Mouse (Mus musculus) Patski (cell line): ENCODE data around the gene Afg1l. TPM values are rescaled to one million over a fixed set of nuclear protein-coding genes. Genes with fewer than 3 reads are reported as not detected.

Experiments used
- ATAC-seq: fragments of 100-300 bp; one replicate; pipeline ENCODE4 v1.8.0; 2021
- CTCF ChIA-PET: fragments of 350-600 bp; sonication (Branson Sonifier 250); formaldehyde crosslinking; loops from one replicate; lab custom pipeline; 2022; ENCODE audit warnings: inconsistent platforms; lab: Charles Lee
- POLR2A ChIA-PET: fragments of 350-600 bp; sonication (Branson Sonifier 250); formaldehyde crosslinking; loops from one replicate; lab custom pipeline; 2022; ENCODE audit warnings: antibody characterized with exemption, inconsistent platforms; lab: Charles Lee
- DNase-seq: peaks from one replicate; pipeline ENCODE4 v3.0.0-alpha.2; 2011; ENCODE audit warnings: low read depth, low spot score
- H3K27me3 ChIP-seq: fragments of 371-371 bp; one replicate; pipeline ENCODE4 v1.5.1; 2021
- CTCF ChIP-seq: fragments of 100-300 bp; IDR thresholded peaks from one replicate; pipeline ENCODE4 v1.5.1; 2021
- in situ Hi-C: fragments of 300-500 bp; cut with MboI; formaldehyde crosslinking; loops from 3 replicates; pipeline ENCODE4 v1.11.1; 2018; ENCODE audit warnings: low pct_unique_long_range_greater_than_20kb, mixed read lengths
- polyA plus RNA-seq: library from polyadenylated mRNA; unstranded; gene quantifications from one replicate; pipeline ENCODE4 v1.2.3, GENCODE M21; 2021

Gene Afg1l
- polyA plus RNA-seq, 1 experiment from 2014 or later = 26.9 TPM

- in situ Hi-C loops = no loop called here
- no peak for TF ChIP-seq CTCF
- DNase-seq = no peak
- POLR2A ChIA-PET = interaction anchor here (0.5 to 0.9 kb wide), 2 partner anchors 19 to 69 kb away, joined by 3 read pairs; no protein-coding TSS in a partner anchor
- CTCF ChIA-PET = no interaction called here
- H3K27me3 ChIP-seq = no peaks in the 10 kb centered on the region
- ATAC-seq = no peak
Observed at GRCm38 (mm10) chr10:42271454-42272230, 206.7 kb downstream of the Afg1l start.

GRCm38 (mm10) chr10:42270277-42271083 is 207.9 kb downstream of the Afg1l start:
- ATAC-seq (no peak), DNase-seq (no peak)
- ChIA-PET POLR2A (interaction anchor here (0.7 to 1.2 kb wide), 2 partner anchors 31 to 295 kb away, joined by 3 to 4 read pairs; no protein-coding TSS in a partner anchor), CTCF (interaction anchor here (1.1 kb wide), 1 partner anchor 10 kb away, joined by 4 read pairs; no protein-coding TSS in a partner anchor)
- no peaks in the 10 kb centered on the region for H3K27me3 ChIP-seq
- no peak for TF ChIP-seq CTCF
- in situ Hi-C loops = no loop called here

- POLR2A ChIA-PET = interaction anchor here (0.6 to 1.2 kb wide), 4 partner anchors 9 to 294 kb away, joined by 3 to 4 read pairs (median 4); no protein-coding TSS in a partner anchor
- DNase-seq (no peak), ATAC-seq (no peak)
- H3K27me3 ChIP-seq = no peaks in the 10 kb centered on the region
- TF ChIP-seq CTCF = no peak
- CTCF ChIA-PET = interaction anchor here (1.1 to 3.4 kb wide), 2 partner anchors 9 to 23 kb away, joined by 4 to 9 read pairs; no protein-coding TSS in a partner anchor
- in situ Hi-C loops = no loop called here
Observed at GRCm38 (mm10) chr10:42269281-42270025, 208.9 kb downstream of the Afg1l start.

GRCm38 (mm10) chr10:42267811-42268545 is 210.4 kb downstream of the Afg1l start:
- no peak for TF ChIP-seq CTCF
- H3K27me3 ChIP-seq = no peaks in the 10 kb centered on the region
- in situ Hi-C loops = no loop called here
- ATAC-seq (no peak), DNase-seq (no peak)
- CTCF ChIA-PET = interaction anchor here (1.5 to 3.4 kb wide), 2 partner anchors 11 to 21 kb away, joined by 4 to 9 read pairs; no protein-coding TSS in a partner anchor
- POLR2A ChIA-PET = no interaction called here

- no peak for DNase-seq
- H3K27me3 ChIP-seq = no peaks in the 10 kb centered on the region
- no peak for ATAC-seq
- in situ Hi-C loops = no loop called here
- ChIA-PET POLR2A (no interaction called here), CTCF (no interaction called here)
- no peak for TF ChIP-seq CTCF
Observed at GRCm38 (mm10) chr10:42265021-42265689, 213.2 kb downstream of the Afg1l start.

GRCm38 (mm10) chr10:42264195-42264594 is 214.2 kb downstream of the Afg1l start:
- H3K27me3 ChIP-seq = no peaks in the 10 kb centered on the region
- ChIA-PET CTCF (no interaction called here), POLR2A (interaction anchor here (0.7 kb wide), 1 partner anchor 17 kb away, joined by 4 read pairs; no protein-coding TSS in a partner anchor)
- in situ Hi-C loops = no loop called here
- ATAC-seq = no peak
- TF ChIP-seq CTCF = no peak
- DNase-seq = no peak

- DNase-seq = no peak
- POLR2A ChIA-PET = no interaction called here
- no peak for TF ChIP-seq CTCF
- CTCF ChIA-PET = no interaction called here
- ATAC-seq = no peak
- H3K27me3 ChIP-seq = no peaks in the 10 kb centered on the region
- in situ Hi-C loops = no loop called here
Observed at GRCm38 (mm10) chr10:42263701-42264100, 214.7 kb downstream of the Afg1l start.

Other genes starting within 250 kb of the Afg1l start
- 17.6 TPM for gene Foxo3, start 201.8 kb downstream of the Afg1l start, polyA plus RNA-seq
- 279 TPM for gene Snx3, start 23.5 kb upstream of the Afg1l start, polyA plus RNA-seq
- gene Nr2e1, start 105.1 kb upstream of the Afg1l start, polyA plus RNA-seq = not detected
- gene Ostm1, start 105.3 kb upstream of the Afg1l start, polyA plus RNA-seq = 41.5 TPM